Mouse (Mus musculus): ENCODE results near the gene Tyrobp. TPM values are rescaled to one million over a fixed set of nuclear protein-coding genes. Genes with fewer than 3 reads are reported as not detected.

Tyrobp gene
- total and polyA plus RNA-seq, 2 experiments from 2014 or later, result 15.2 to 30.4 TPM

GRCm38 (mm10) chr7:30402343-30402742 is 11.2 kb upstream of the Tyrobp start:
- DNase-seq (ENCODE audit: low spot score) (no peak), ATAC-seq (ENCODE audit: insufficient read depth, low read depth) (no peak)
- Histone ChIP-seq H3K36me3 (replicated peaks; ENCODE audit: control insufficient read depth, insufficient read depth, low read length) (no peaks in the 10 kb centered on the region), H3K4me3 (ENCODE audit: low read depth, low read length) (no peak overlapping the region), H3K27me3 (ENCODE audit: control insufficient read depth, insufficient read depth, low read length) (no peaks in the 10 kb centered on the region), H3K9me3 (replicated peaks; ENCODE audit: control insufficient read depth, low read length) (no peaks in the 10 kb centered on the region), H3K4me2 (ENCODE audit: low read depth, low read length) (no peak overlapping the region), H3K27ac (ENCODE audit: low read depth) (no peak overlapping the region), H3K4me1 (ENCODE audit: control insufficient read depth, insufficient read depth) (no peaks in the 10 kb centered on the region), H3K9ac (replicated peaks; ENCODE audit: low read depth, low read length) (no peak overlapping the region)
- TF ChIP-seq CTCF (IDR thresholded peaks at IDR 0.05; ENCODE audit: low read depth), result no peak
- TF ChIP-seq EP300 (IDR thresholded peaks at IDR 0.05; ENCODE audit: low read depth), result no peak
- WGBS, result 52% methylated on average over 4 of the region's 4 CpGs

- WGBS, result 73% methylated on average over 3 of the region's 3 CpGs
- H3K9me3 ChIP-seq (replicated peaks; ENCODE audit: control insufficient read depth, low read length), result no peaks in the 10 kb centered on the region
- H3K36me3 ChIP-seq (replicated peaks; ENCODE audit: control insufficient read depth, insufficient read depth, low read length), result no peaks in the 10 kb centered on the region
- no peaks in the 10 kb centered on the region; the same call in 1 of the 2 replicates for H3K27me3 ChIP-seq (ENCODE audit: control insufficient read depth, insufficient read depth, low read length)
- H3K4me2 ChIP-seq (ENCODE audit: low read depth, low read length), result no peak overlapping the region
- H3K4me3 ChIP-seq (ENCODE audit: low read depth, low read length), result no peak overlapping the region
- no peak for DNase-seq (ENCODE audit: low spot score)
- H3K4me1 ChIP-seq (ENCODE audit: control insufficient read depth, insufficient read depth), result no peaks in the 10 kb centered on the region
- no peak for TF ChIP-seq CTCF (IDR thresholded peaks at IDR 0.05; ENCODE audit: low read depth)
- TF ChIP-seq EP300 (IDR thresholded peaks at IDR 0.05; ENCODE audit: low read depth), result no peak
- no peak overlapping the region for H3K27ac ChIP-seq (ENCODE audit: low read depth)
- H3K9ac ChIP-seq (replicated peaks; ENCODE audit: low read depth, low read length), result no peak overlapping the region
- ATAC-seq (ENCODE audit: insufficient read depth, low read depth), result no peak
Measured at GRCm38 (mm10) chr7:30408639-30409038, 4.9 kb upstream of the Tyrobp start.

GRCm38 (mm10) chr7:30409789-30410188 is 3.8 kb upstream of the Tyrobp start:
- Histone ChIP-seq H3K27me3 (ENCODE audit: control insufficient read depth, insufficient read depth, low read length) (no peaks in the 10 kb centered on the region; the same call in 1 of the 2 replicates), H3K4me3 (ENCODE audit: low read depth, low read length) (no peak overlapping the region), H3K27ac (ENCODE audit: low read depth) (no peak overlapping the region), H3K4me2 (ENCODE audit: low read depth, low read length) (no peak overlapping the region), H3K36me3 (replicated peaks; ENCODE audit: control insufficient read depth, insufficient read depth, low read length) (no peaks in the 10 kb centered on the region), H3K4me1 (ENCODE audit: control insufficient read depth, insufficient read depth) (no peaks in the 10 kb centered on the region), H3K9me3 (replicated peaks; ENCODE audit: control insufficient read depth, low read length) (no peaks in the 10 kb centered on the region), H3K9ac (replicated peaks; ENCODE audit: low read depth, low read length) (no peak overlapping the region)
- TF ChIP-seq CTCF (IDR thresholded peaks at IDR 0.05; ENCODE audit: low read depth) (no peak), EP300 (IDR thresholded peaks at IDR 0.05; ENCODE audit: low read depth) (no peak)
- 56% methylated on average over 2 of the region's 2 CpGs for WGBS
- DNase-seq (ENCODE audit: low spot score) (no peak), ATAC-seq (ENCODE audit: insufficient read depth, low read depth) (no peak)

GRCm38 (mm10) chr7:30411023-30411422 is 2.5 kb upstream of the Tyrobp start:
- no peaks in the 10 kb centered on the region for H3K9me3 ChIP-seq (replicated peaks; ENCODE audit: control insufficient read depth, low read length)
- no peak overlapping the region for H3K27ac ChIP-seq (ENCODE audit: low read depth)
- no peak overlapping the region for H3K4me2 ChIP-seq (ENCODE audit: low read depth, low read length)
- DNase-seq (ENCODE audit: low spot score) (no peak), ATAC-seq (ENCODE audit: insufficient read depth, low read depth) (no peak)
- no peak overlapping the region for H3K9ac ChIP-seq (replicated peaks; ENCODE audit: low read depth, low read length)
- 51% methylated on average over 3 of the region's 3 CpGs for WGBS
- H3K36me3 ChIP-seq (replicated peaks; ENCODE audit: control insufficient read depth, insufficient read depth, low read length), result no peaks in the 10 kb centered on the region
- no peaks in the 10 kb centered on the region for H3K4me1 ChIP-seq (ENCODE audit: control insufficient read depth, insufficient read depth)
- no peaks in the 10 kb centered on the region; the same call in 1 of the 2 replicates for H3K27me3 ChIP-seq (ENCODE audit: control insufficient read depth, insufficient read depth, low read length)
- no peak for TF ChIP-seq CTCF (IDR thresholded peaks at IDR 0.05; ENCODE audit: low read depth)
- H3K4me3 ChIP-seq (ENCODE audit: low read depth, low read length), result no peak overlapping the region

- Histone ChIP-seq H3K4me3 (ENCODE audit: low read depth, low read length) (no peak overlapping the region), H3K36me3 (replicated peaks; ENCODE audit: control insufficient read depth, insufficient read depth, low read length) (no peaks in the 10 kb centered on the region), H3K9ac (replicated peaks; ENCODE audit: low read depth, low read length) (no peak overlapping the region), H3K27me3 (ENCODE audit: control insufficient read depth, insufficient read depth, low read length) (no peaks in the 10 kb centered on the region; the same call in 1 of the 2 replicates), H3K4me2 (ENCODE audit: low read depth, low read length) (no peak overlapping the region), H3K4me1 (ENCODE audit: control insufficient read depth, insufficient read depth) (no peaks in the 10 kb centered on the region), H3K27ac (ENCODE audit: low read depth) (no peak overlapping the region; the same call in 1 of the 2 replicates), H3K9me3 (replicated peaks; ENCODE audit: control insufficient read depth, low read length) (no peaks in the 10 kb centered on the region)
- TF ChIP-seq EP300 (IDR thresholded peaks at IDR 0.05; ENCODE audit: low read depth) (no peak), CTCF (IDR thresholded peaks at IDR 0.05; ENCODE audit: low read depth) (no peak)
- DNase-seq (ENCODE audit: low spot score) (no peak), ATAC-seq (ENCODE audit: insufficient read depth, low read depth) (no peak)
- WGBS, result 34% methylated on average over 4 of the region's 4 CpGs
Measured at GRCm38 (mm10) chr7:30412735-30413147, 819 bp upstream of the Tyrobp start.

- Histone ChIP-seq H3K9ac (replicated peaks; ENCODE audit: low read depth, low read length) (no peak overlapping the region), H3K27me3 (ENCODE audit: control insufficient read depth, insufficient read depth, low read length) (peaks cover 14% of the 10 kb centered on the region), H3K4me3 (ENCODE audit: low read depth, low read length) (no peak overlapping the region), H3K4me1 (ENCODE audit: control insufficient read depth, insufficient read depth) (peaks cover 15% of the 10 kb centered on the region; the same call in 1 of the 2 replicates), H3K27ac (ENCODE audit: low read depth) (no peak overlapping the region), H3K4me2 (ENCODE audit: low read depth, low read length) (no peak overlapping the region), H3K36me3 (replicated peaks; ENCODE audit: control insufficient read depth, insufficient read depth, low read length) (no peaks in the 10 kb centered on the region), H3K9me3 (replicated peaks; ENCODE audit: control insufficient read depth, low read length) (peaks cover 7% of the 10 kb centered on the region; the same call in 1 of the 2 replicates)
- DNase-seq (ENCODE audit: low spot score), result no peak
- TF ChIP-seq CTCF (IDR thresholded peaks at IDR 0.05; ENCODE audit: low read depth) (no peak), EP300 (IDR thresholded peaks at IDR 0.05; ENCODE audit: low read depth) (no peak)
- WGBS, result 66% methylated on average over 9 of the region's 9 CpGs
- ATAC-seq (ENCODE audit: insufficient read depth, low read depth), result no peak
Measured at GRCm38 (mm10) chr7:30417856-30418255, 4.3 kb downstream of the Tyrobp start.

All from heart, postnatal 0 days (tissue).